Mouse (Mus musculus) G1E (cell line): Measurements from ENCODE around the gene Gm5565. TPM values are rescaled to one million over a fixed set of nuclear protein-coding genes. Genes with fewer than 3 reads are reported as not detected.
A peak's percentile ranks its signal among the peaks of the same experiment; 100 is the strongest.
"Not testable (repeated sequence)": the region's sequence is repeated elsewhere in the genome, so short reads cannot be mapped to it uniquely, and the experiment has no call there.

Experiments
- ATAC-seq: 2 replicates; pipeline ENCODE4 v1.8.0; 2016; ENCODE audit warnings: mild to moderate bottlenecking; ENCODE audit not compliant: insufficient number of reproducible peaks, poor library complexity, low FRiP score, severe bottlenecking; ENCODE audit errors: extremely low read depth
- DNase-seq: peaks from one replicate; pipeline ENCODE4 v3.0.0; 2012; ENCODE audit warnings: low spot score
- H3K27me3 ChIP-seq: 2 replicates; pipeline ENCODE4 v1.6.1; 2012; ENCODE audit warnings: mild to moderate bottlenecking, low read length, inconsistent platforms; ENCODE audit not compliant: insufficient read depth
- H3K36me3 ChIP-seq: replicated peaks from 2 replicates; pipeline ENCODE3; 2012; ENCODE audit warnings: mild to moderate bottlenecking, inconsistent platforms
- H3K4me1 ChIP-seq: 2 replicates; pipeline ENCODE4 v1.6.1; 2012; ENCODE audit warnings: low read depth, low read length, inconsistent platforms, mixed read lengths; ENCODE audit not compliant: insufficient read depth
- H3K4me3 ChIP-seq: 2 replicates; pipeline ENCODE4 v1.5.1; 2012; ENCODE audit warnings: low read depth, mild to moderate bottlenecking, inconsistent platforms, low read length, moderate library complexity, mixed read lengths
- H3K9me3 ChIP-seq: replicated peaks from 2 replicates; pipeline ENCODE4 v1.6.1; 2012; ENCODE audit warnings: inconsistent platforms
- CTCF ChIP-seq: IDR thresholded peaks from 2 replicates; pipeline ENCODE4 v1.5.1; 2012; ENCODE audit warnings: low read depth, low read length, inconsistent platforms, mixed read lengths
- GATA1 ChIP-seq: IDR thresholded peaks from 2 replicates; pipeline ENCODE4 v1.6.1; 2012; ENCODE audit warnings: borderline replicate concordance, low read length, inconsistent platforms, mixed read lengths
- GATA2 ChIP-seq: IDR thresholded peaks from 2 replicates; pipeline ENCODE4 v1.6.1; 2012; ENCODE audit warnings: low read depth, low read length, inconsistent platforms, borderline replicate concordance
- POLR2AphosphoS5 ChIP-seq: IDR thresholded peaks from 2 replicates; pipeline ENCODE4 v1.6.1; 2012; ENCODE audit warnings: low read depth, low read length, inconsistent platforms; ENCODE audit not compliant: insufficient replicate concordance
- TAL1 ChIP-seq: conservative IDR thresholded peaks from 2 replicates; pipeline ENCODE4 v1.6.1; 2012; ENCODE audit warnings: low read depth, low read length, inconsistent platforms, mixed read lengths
- polyA plus RNA-seq: library from polyadenylated mRNA; stranded (reverse); fragments of >175 nt; gene quantifications from 2 replicates; pipeline ENCODE4 v1.2.3, GENCODE M21; 2012
- total RNA-seq, 2 experiments: library from RNA; stranded (forward) in 1 of 2; stranded (reverse) in 1 of 2; fragments of 200-1000 nt in 1 of 2; fragments of >200 nt in 1 of 2; fragmentation: Nextera tagmentation in 1 of 2; gene quantifications; 2 replicates each; pipeline ENCODE4 v1.2.3; 2014 to 2017

The Gm5565 gene
- total and polyA plus RNA-seq, 3 experiments = not detected

- TF ChIP-seq POLR2AphosphoS5 (no peak), CTCF (no peak), GATA1 (no peak), TAL1 (no peak), GATA2 (no peak)
- DNase-seq = no peak
- no peaks in the 10 kb centered on the region for H3K9me3 ChIP-seq
These were observed 30.3 kb upstream of the Gm5565 start for GRCm38 (mm10) chr5:146190501-146191269.

GRCm38 (mm10) chr5:146190093-146190492 lies 29.8 kb upstream of the Gm5565 start:
- Histone ChIP-seq H3K4me1 (no peaks in the 10 kb centered on the region), H3K4me3 (no peak overlapping the region), H3K27me3 (no peaks in the 10 kb centered on the region; the same call in 1 of the 2 replicates), H3K9me3 (no peaks in the 10 kb centered on the region), H3K36me3 (no peaks in the 10 kb centered on the region)
- DNase-seq = no peak
- ATAC-seq = no peak
- TF ChIP-seq CTCF (no peak), GATA1 (no peak), TAL1 (no peak), POLR2AphosphoS5 (no peak), GATA2 (no peak)

More at GRCm38 (mm10) chr5:146190501-146191269, 30.3 kb upstream of the Gm5565 start:
- Histone ChIP-seq H3K36me3 (no peaks in the 10 kb centered on the region), H3K4me3 (no peak overlapping the region), H3K4me1 (no peaks in the 10 kb centered on the region), H3K27me3 (no peaks in the 10 kb centered on the region; the same call in 1 of the 2 replicates)
- ATAC-seq = no peak

- Histone ChIP-seq H3K4me3 (no peak overlapping the region), H3K4me1 (no peaks in the 10 kb centered on the region), H3K9me3 (no peaks in the 10 kb centered on the region), H3K27me3 (no peaks in the 10 kb centered on the region; the same call in 1 of the 2 replicates), H3K36me3 (no peaks in the 10 kb centered on the region)
- no peak for ATAC-seq
- no peak for DNase-seq
- TF ChIP-seq CTCF (no peak), GATA1 (no peak), TAL1 (no peak), POLR2AphosphoS5 (no peak), GATA2 (no peak)
These were observed 28.4 kb upstream of the Gm5565 start for GRCm38 (mm10) chr5:146188712-146189111.

GRCm38 (mm10) chr5:146188144-146188543 lies 27.8 kb upstream of the Gm5565 start:
- Histone ChIP-seq H3K4me3 (no peak overlapping the region), H3K9me3 (no peaks in the 10 kb centered on the region), H3K4me1 (no peaks in the 10 kb centered on the region), H3K27me3 (peaks cover 2% of the 10 kb centered on the region), H3K36me3 (no peaks in the 10 kb centered on the region)
- DNase-seq (no peak), ATAC-seq (no peak)
- TF ChIP-seq CTCF = no peak
- no peak for TF ChIP-seq GATA2
- no peak for TF ChIP-seq POLR2AphosphoS5
- TF ChIP-seq TAL1 = no peak
- TF ChIP-seq GATA1 = no peak

- peak; percentile 35 for TF ChIP-seq CTCF
- not testable (repeated sequence) for H3K9me3 ChIP-seq, DNase-seq, H3K4me3 ChIP-seq, H3K27me3 ChIP-seq, H3K4me1 ChIP-seq, H3K36me3 ChIP-seq
- peak; percentile 52; the same call in 1 of the 2 replicates for ATAC-seq
These were observed 27.1 kb upstream of the Gm5565 start for GRCm38 (mm10) chr5:146187441-146187840.

GRCm38 (mm10) chr5:146185204-146185603 lies 24.9 kb upstream of the Gm5565 start, which contains the start of gene 1700001J03Rik:
Gene 1700001J03Rik (minus strand): TSS chr5:146185304.
- not testable (repeated sequence) for H3K4me3 ChIP-seq, H3K36me3 ChIP-seq, DNase-seq, H3K27me3 ChIP-seq, H3K4me1 ChIP-seq, H3K9me3 ChIP-seq, ATAC-seq

- not testable (repeated sequence) for H3K4me1 ChIP-seq, H3K36me3 ChIP-seq, DNase-seq, H3K4me3 ChIP-seq, ATAC-seq, H3K9me3 ChIP-seq, H3K27me3 ChIP-seq
These were observed 12.4 kb upstream of the Gm5565 start for GRCm38 (mm10) chr5:146172744-146173143.

- not testable (repeated sequence) for H3K4me1 ChIP-seq, H3K4me3 ChIP-seq, H3K9me3 ChIP-seq, H3K36me3 ChIP-seq, ATAC-seq, H3K27me3 ChIP-seq, DNase-seq
These were observed 10.3 kb upstream of the Gm5565 start, which contains the start of gene Gm6309 for GRCm38 (mm10) chr5:146170621-146171020. Gene Gm6309 (minus strand): TSS chr5:146170721.

- H3K4me1 ChIP-seq, H3K36me3 ChIP-seq, H3K4me3 ChIP-seq, DNase-seq, H3K9me3 ChIP-seq, H3K27me3 ChIP-seq, ATAC-seq: not testable (repeated sequence)
These were observed 2.0 kb downstream of the Gm5565 start for GRCm38 (mm10) chr5:146158326-146158725.
